8 mouse cellular contexts compared by ENCODE assay signal in the genomic region with DNA sequence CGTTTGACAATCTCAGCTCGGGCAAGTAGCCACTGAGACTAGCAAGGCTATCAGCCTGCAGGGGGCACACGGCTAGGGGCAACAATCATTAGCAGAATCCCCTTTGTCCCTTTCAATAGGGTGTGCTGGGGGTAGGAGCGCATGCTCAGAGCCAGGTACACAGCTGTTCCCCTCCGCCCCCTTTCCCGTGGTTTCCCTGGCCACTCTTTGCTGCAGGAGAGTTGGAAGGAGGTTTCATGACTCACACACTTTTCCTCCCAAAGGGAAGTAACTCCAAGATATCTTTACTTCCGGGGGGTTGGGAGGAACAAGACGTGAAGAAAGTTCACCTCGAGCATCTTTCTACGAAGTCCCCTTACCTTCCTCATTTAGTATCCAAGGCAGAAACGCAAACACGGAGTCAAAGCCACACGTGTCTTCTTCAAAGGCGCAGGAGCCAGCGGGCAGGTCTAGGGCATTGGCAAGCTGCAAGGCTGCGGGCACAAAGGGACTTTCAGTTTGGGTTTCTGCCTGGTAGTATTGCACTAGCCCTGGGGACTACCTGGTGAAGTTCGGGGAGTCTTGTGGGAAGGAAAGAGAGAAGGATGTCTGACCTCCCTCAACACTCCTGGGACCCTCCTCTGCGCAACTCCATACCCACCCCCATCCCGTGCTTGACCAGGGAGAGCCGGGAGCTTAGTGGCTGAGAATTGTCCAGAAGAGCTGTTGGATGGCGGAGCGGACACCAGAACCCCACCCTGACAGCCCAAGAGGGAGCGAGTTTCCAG. TPM values are rescaled to one million over a fixed set of nuclear protein-coding genes. Genes with fewer than 3 reads are reported as not detected.
DNase-seq lines count a peak whose midpoint lies in the region; ATAC-seq and TF ChIP-seq lines count a peak whose summit lies in the region.

No protein-coding gene starts in this region.

- TF ChIP-seq CTCF in cerebellum, adult 2 months (IDR thresholded peaks at IDR 0.05; ENCODE audit: borderline replicate concordance, insufficient read depth, low read depth, low read length), result no peak; the same call in 1 of the 2 replicates
- TF ChIP-seq CTCF in forebrain, postnatal 0 days (IDR thresholded peaks at IDR 0.05; ENCODE audit: low read depth), result peak; percentile 43

- no peaks in the 10 kb centered on the region for H3K27me3 ChIP-seq in cerebellum, adult 2 months (ENCODE audit: control insufficient read depth, insufficient read depth, low read length)
- H3K27me3 ChIP-seq in forebrain, postnatal 0 days (ENCODE audit: insufficient read depth, low read length), result peaks cover 6% of the 10 kb centered on the region; the same call in 1 of the 2 replicates
- H3K27me3 ChIP-seq in hindbrain, embryonic 15.5 days, result no peaks in the 10 kb centered on the region
- H3K27me3 ChIP-seq in liver, embryonic 15.5 days, result peaks cover 10% of the 10 kb centered on the region

- H3K27ac ChIP-seq in cerebellum, adult 2 months (ENCODE audit: insufficient read depth, low read length), result no peak overlapping the region
- no peak overlapping the region for H3K27ac ChIP-seq in forebrain, postnatal 0 days (ENCODE audit: low read depth, low read length)
- H3K27ac ChIP-seq in hindbrain, embryonic 15.5 days (replicated peaks), result no peak overlapping the region
- no peak overlapping the region for H3K27ac ChIP-seq in liver, embryonic 15.5 days (replicated peaks)

- 1% methylated on average over 23 of the region's 23 CpGs for WGBS in cerebellum, adult 2 months
- WGBS in forebrain, postnatal 0 days, result under 1% methylated on average over 23 of the region's 23 CpGs
- 2% methylated on average over 23 of the region's 23 CpGs for WGBS in hindbrain, embryonic 15.5 days
- WGBS in liver, embryonic 15.5 days (ENCODE audit: insufficient replicate concordance), result 2% methylated on average over 23 of the region's 23 CpGs

- ATAC-seq in forebrain, postnatal 0 days, result peak; percentile 23
- ATAC-seq in hindbrain, embryonic 15.5 days (ENCODE audit: low FRiP score, low read depth), result peak; percentile 64
- ATAC-seq in liver, embryonic 15.5 days (ENCODE audit: insufficient read depth), result no peak

- peak overlapping the region; percentile 75 for H3K4me2 ChIP-seq in forebrain, postnatal 0 days (ENCODE audit: low read depth)
- H3K4me2 ChIP-seq in hindbrain, embryonic 15.5 days, result peak overlapping the region; percentile 92
- H3K4me2 ChIP-seq in liver, embryonic 15.5 days, result peak overlapping the region; percentile 62

- peak; percentile 2 for DNase-seq in ovary, postnatal 10 days (ENCODE audit: low spot score)
- no peak for DNase-seq in ovary, postnatal 14 days (ENCODE audit: low spot score)
- DNase-seq in cerebellum, adult 2 months, result peak; percentile 34 to 58
- DNase-seq in forebrain, postnatal 0 days, result peak; percentile 32
- DNase-seq in natural killer cell, adult 2 months (ENCODE audit: low spot score in 2 of 2), result peak; percentile 12 to 29
- peak; percentile 15 for DNase-seq in yolk sac, embryonic 10.5 days (ENCODE audit: low spot score)

- peak overlapping the region; percentile 10; the same call in 1 of the 2 replicates for H3K9ac ChIP-seq in forebrain, postnatal 0 days
- H3K9ac ChIP-seq in hindbrain, embryonic 15.5 days, result peak overlapping the region; percentile 35
- H3K9ac ChIP-seq in liver, embryonic 15.5 days, result no peak overlapping the region

- TF ChIP-seq POLR2A in cerebellum, adult 2 months (IDR thresholded peaks at IDR 0.05; ENCODE audit: borderline replicate concordance, insufficient read depth, low read length), result no peak

- H3K36me3 ChIP-seq in forebrain, postnatal 0 days (ENCODE audit: insufficient read depth), result no peaks in the 10 kb centered on the region
- H3K36me3 ChIP-seq in hindbrain, embryonic 15.5 days, result no peaks in the 10 kb centered on the region
- no peaks in the 10 kb centered on the region for H3K36me3 ChIP-seq in liver, embryonic 15.5 days (replicated peaks)

- H3K4me1 ChIP-seq in cerebellum, adult 2 months (ENCODE audit: control insufficient read depth, insufficient read depth, low read length), result peaks cover 3% of the 10 kb centered on the region; the same call in 1 of the 2 replicates
- H3K4me1 ChIP-seq in forebrain, postnatal 0 days (ENCODE audit: insufficient read depth), result 0 out of 2 replicates have a peak, but pooled peaks cover 9% of the 10 kb centered on the region
- peaks cover 19% of the 10 kb centered on the region for H3K4me1 ChIP-seq in hindbrain, embryonic 15.5 days (replicated peaks)
- peaks cover 6% of the 10 kb centered on the region; the same call in 1 of the 2 replicates for H3K4me1 ChIP-seq in liver, embryonic 15.5 days (replicated peaks)

- peak overlapping the region; percentile 64 for H3K4me3 ChIP-seq in cerebellum, adult 2 months (replicated peaks; ENCODE audit: insufficient read depth, low read depth, low read length)
- peak overlapping the region; percentile 32 for H3K4me3 ChIP-seq in forebrain, postnatal 0 days (ENCODE audit: low read depth, low read length)
- H3K4me3 ChIP-seq in hindbrain, embryonic 15.5 days, result peak overlapping the region; percentile 43
- peak overlapping the region; percentile 35 for H3K4me3 ChIP-seq in liver, embryonic 15.5 days (replicated peaks)

- no peaks in the 10 kb centered on the region for H3K9me3 ChIP-seq in forebrain, postnatal 0 days (ENCODE audit: low read length)
- H3K9me3 ChIP-seq in hindbrain, embryonic 15.5 days, result no peaks in the 10 kb centered on the region
- H3K9me3 ChIP-seq in liver, embryonic 15.5 days (replicated peaks), result no peaks in the 10 kb centered on the region

RNA-seq across cellular contexts. Expression of a gene that starts 0.8 kb away (rescaled TPM):
- polyA plus RNA-seq in cerebellum, adult 2 months (2012; rRNA removed), result 2.7 and 3.6 TPM in 2 replicates
- 2.8 and 4.2 TPM in 2 replicates for total RNA-seq in forebrain, postnatal 0 days (2014; rRNA removed)
- polyA plus RNA-seq in forebrain, postnatal 0 days (2015; fragmentation: Nextera tagmentation; extraction: Ambion mirVana), result 2.1 and 2.7 TPM in 2 replicates
- polyA plus RNA-seq in hindbrain, embryonic 15.5 days (2015; fragmentation: Nextera tagmentation; extraction: Ambion mirVana), result 1.4 and 1.7 TPM in 2 replicates
- polyA plus RNA-seq in liver, embryonic 15.5 days (2015; fragmentation: Nextera tagmentation; extraction: Ambion mirVana), result 0.31 TPM in 2 replicates
